Mouse (Mus musculus) heart, postnatal 0 days (tissue): Measurements from ENCODE around the gene Sel1l. TPM values are rescaled to one million over a fixed set of nuclear protein-coding genes. Genes with fewer than 3 reads are reported as not detected.
A peak's percentile ranks its signal among the peaks of the same experiment; 100 is the strongest.
"Not testable (repeated sequence)": the region's sequence is repeated elsewhere in the genome, so short reads cannot be mapped to it uniquely, and the experiment has no call there.

Experiments used
- ATAC-seq: fragments of 200-750 bp; cut with Nextera tagmentation; 2 replicates; pipeline ENCODE4 v1.8.0; 2017; ENCODE audit warnings: low read depth, moderate number of reproducible peaks, moderate library complexity; ENCODE audit not compliant: insufficient read depth
- DNase-seq: peaks from one replicate; pipeline ENCODE4 v3.0.0-alpha.2; 2016; ENCODE audit warnings: low spot score
- H3K27ac ChIP-seq: fragments of 300-500 bp; sonication (generic); 2 replicates; pipeline ENCODE4 v1.5.1; 2014; ENCODE audit warnings: low read depth, mild to moderate bottlenecking
- H3K27me3 ChIP-seq: fragments of 300-500 bp; sonication (generic); 2 replicates; pipeline ENCODE4 v1.6.1; 2014; ENCODE audit warnings: low read length, mixed read lengths; ENCODE audit not compliant: control insufficient read depth, insufficient read depth
- H3K36me3 ChIP-seq: fragments of 300-500 bp; sonication (generic); replicated peaks from 2 replicates; pipeline ENCODE4 v1.6.1; 2014; ENCODE audit warnings: low read length, mixed read lengths; ENCODE audit not compliant: control insufficient read depth, insufficient read depth
- H3K4me1 ChIP-seq: fragments of 300-500 bp; sonication (generic); 2 replicates; pipeline ENCODE4 v1.6.1; 2014; ENCODE audit warnings: antibody characterized with exemption; ENCODE audit not compliant: control insufficient read depth, insufficient read depth
- H3K4me2 ChIP-seq: fragments of 300-500 bp; sonication (generic); 2 replicates; pipeline ENCODE4 v1.6.1; 2014; ENCODE audit warnings: low read depth, mild to moderate bottlenecking, low read length, moderate library complexity
- H3K4me3 ChIP-seq: fragments of 300-500 bp; sonication (generic); 2 replicates; pipeline ENCODE4 v1.5.1; 2014; ENCODE audit warnings: low read depth, low read length
- H3K9ac ChIP-seq: fragments of 300-500 bp; sonication (generic); replicated peaks from 2 replicates; pipeline ENCODE4 v1.6.1; 2014; ENCODE audit warnings: low read depth, low read length, mixed read lengths
- H3K9me3 ChIP-seq: fragments of 300-500 bp; sonication (generic); replicated peaks from 2 replicates; pipeline ENCODE4 v1.6.1; 2016; ENCODE audit warnings: low read length; ENCODE audit not compliant: control insufficient read depth
- CTCF ChIP-seq: IDR thresholded peaks from 2 replicates; pipeline ENCODE4 v1.5.1; 2016; ENCODE audit warnings: antibody characterized with exemption, control low read depth, low read depth
- EP300 ChIP-seq: IDR thresholded peaks from 2 replicates; pipeline ENCODE4 v1.6.1; 2016; ENCODE audit warnings: antibody characterized with exemption, low read depth
- whole genome bisulfite sequencing: fragments of 180-500 bp; shearing (Covaris S2); extraction: QIAGEN DNeasy Blood & Tissue Kit; methylation state at CpG from one replicate; pipeline ENCODE4 v1.1.7; 2014; 5-methylcytosine and 5-hydroxymethylcytosine counted together
- polyA plus RNA-seq: library from polyadenylated mRNA; unstranded; fragments of >200 nt; fragmentation: Nextera tagmentation; extraction: Ambion mirVana; gene quantifications from 2 replicates; pipeline ENCODE4 v1.2.1, GENCODE M21; 2015
- total RNA-seq: library from RNA; depleted of rRNA; stranded (reverse); fragments of >200 nt; gene quantifications from 2 replicates; pipeline ENCODE4 v1.2.3, GENCODE M21; 2014; ENCODE audit warnings: low replicate concordance

The Sel1l gene
- total and polyA plus RNA-seq, 2 experiments from 2014 or later, result 39.1 to 44.2 TPM

DNA sequence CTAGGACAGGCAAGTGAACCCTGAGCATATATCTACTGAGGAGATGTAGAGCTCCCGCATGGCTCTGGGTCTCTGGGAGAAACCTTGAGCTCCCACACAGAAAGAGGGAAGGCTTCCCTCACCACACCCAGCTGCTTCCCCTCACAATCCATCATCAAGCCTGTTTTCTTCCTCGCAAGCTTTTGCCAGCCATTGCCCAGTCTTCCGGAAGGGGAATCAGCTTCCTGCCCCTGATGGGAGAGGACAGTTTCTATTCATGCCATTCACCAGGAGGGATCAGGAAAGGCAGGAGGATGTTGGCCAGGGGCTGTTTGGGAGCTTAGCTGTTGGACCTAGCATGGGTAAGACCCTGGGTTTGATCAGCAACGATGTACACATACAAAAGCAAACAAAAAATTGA, 52.2 kb downstream of the Sel1l start:
- Histone ChIP-seq H3K4me1 (peaks cover 4% of the 10 kb centered on the region; the same call in 1 of the 2 replicates), H3K4me2 (no peak overlapping the region), H3K27ac (no peak overlapping the region), H3K4me3 (no peak overlapping the region), H3K9ac (no peak overlapping the region), H3K36me3 (no peaks in the 10 kb centered on the region), H3K27me3 (no peaks in the 10 kb centered on the region), H3K9me3 (no peaks in the 10 kb centered on the region)
- DNase-seq (no peak), ATAC-seq (no peak)
- WGBS, result 73% methylated on average over 4 of the region's 4 CpGs
- no peak for TF ChIP-seq EP300
- no peak for TF ChIP-seq CTCF

DNA sequence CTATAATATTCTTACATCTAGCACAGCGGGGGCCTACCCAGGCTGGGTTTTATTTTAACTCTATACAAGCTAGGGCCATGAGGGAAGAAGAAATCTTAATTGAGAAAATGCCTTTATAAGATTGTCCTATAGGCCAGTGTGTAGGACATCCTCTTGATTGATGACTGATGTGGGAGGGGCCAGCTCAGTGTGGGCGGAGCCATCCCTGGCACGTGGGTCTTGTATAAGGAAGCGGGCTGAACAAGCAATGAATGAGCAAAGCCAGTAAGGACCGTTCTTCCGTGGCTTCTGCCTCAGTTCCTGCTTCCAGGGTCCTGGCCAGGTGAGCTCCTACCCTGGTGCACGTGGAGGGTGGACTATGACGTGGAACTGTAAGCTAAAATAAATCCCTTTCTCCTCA, 55.7 kb downstream of the Sel1l start:
- H3K4me2 ChIP-seq, result no peak overlapping the region
- WGBS, result 75% methylated on average over 8 of the region's 8 CpGs
- no peak overlapping the region for H3K4me3 ChIP-seq
- no peak for DNase-seq
- TF ChIP-seq CTCF (no peak), EP300 (no peak)
- peaks cover 5% of the 10 kb centered on the region; the same call in 1 of the 2 replicates for H3K4me1 ChIP-seq
- H3K27me3 ChIP-seq, result no peaks in the 10 kb centered on the region
- H3K27ac ChIP-seq, result no peak overlapping the region
- H3K9me3 ChIP-seq, result no peaks in the 10 kb centered on the region
- no peak for ATAC-seq
- no peaks in the 10 kb centered on the region for H3K36me3 ChIP-seq
- H3K9ac ChIP-seq, result no peak overlapping the region

DNA sequence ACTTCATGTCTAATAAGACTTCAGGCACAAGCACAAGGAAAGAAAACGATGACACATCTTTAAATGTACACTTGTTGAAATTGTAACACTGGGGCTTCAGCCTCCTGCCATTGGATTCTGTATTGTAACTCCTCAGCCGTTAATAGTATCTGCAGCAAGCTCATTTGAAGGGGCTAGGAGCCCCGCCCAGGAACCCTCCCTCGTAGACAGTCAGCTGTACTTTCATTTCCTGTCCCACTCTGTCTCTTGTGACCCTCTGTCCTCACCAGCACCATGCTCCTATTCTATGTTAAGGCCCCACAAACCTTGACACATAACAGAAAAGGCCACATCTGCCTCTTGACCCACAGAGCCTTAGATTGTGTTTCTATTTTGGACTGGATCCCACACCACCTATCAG, 57.1 kb downstream of the Sel1l start:
- Histone ChIP-seq H3K27ac (no peak overlapping the region), H3K4me2 (no peak overlapping the region), H3K9ac (no peak overlapping the region), H3K36me3 (no peaks in the 10 kb centered on the region), H3K4me3 (no peak overlapping the region), H3K9me3 (no peaks in the 10 kb centered on the region), H3K27me3 (no peaks in the 10 kb centered on the region), H3K4me1 (peaks cover 5% of the 10 kb centered on the region; the same call in 1 of the 2 replicates)
- ATAC-seq (no peak), DNase-seq (no peak)
- WGBS, result 36% methylated on average over 4 of the region's 4 CpGs
- TF ChIP-seq EP300 (no peak), CTCF (no peak)

DNA sequence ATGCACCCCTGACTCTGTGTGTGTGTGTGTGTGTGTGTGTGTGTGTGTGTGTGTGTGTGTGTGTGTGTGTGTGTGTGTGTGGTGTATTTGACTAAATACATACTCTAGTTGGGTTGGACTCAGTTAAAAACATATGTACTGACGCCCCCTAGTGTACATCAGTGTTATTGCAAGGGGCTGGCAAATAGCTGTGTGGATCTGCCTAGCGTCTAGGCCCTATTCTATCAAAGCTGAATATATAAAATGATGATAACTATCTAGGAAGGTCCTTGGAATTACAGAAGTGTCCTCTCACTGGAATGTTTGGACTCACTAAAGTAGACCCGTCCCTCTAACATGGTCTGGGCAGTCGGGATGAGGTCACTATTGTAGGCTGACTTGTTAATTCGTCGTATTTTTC, 59.2 kb downstream of the Sel1l start:
- Histone ChIP-seq H3K9me3 (no peaks in the 10 kb centered on the region), H3K4me1 (peaks cover 5% of the 10 kb centered on the region; the same call in 1 of the 2 replicates), H3K27ac (no peak overlapping the region), H3K36me3 (no peaks in the 10 kb centered on the region), H3K27me3 (0 out of 2 replicates have a peak, but pooled peaks cover 8% of the 10 kb centered on the region), H3K4me2 (no peak overlapping the region), H3K9ac (no peak overlapping the region), H3K4me3 (no peak overlapping the region)
- no peak for ATAC-seq
- WGBS, result 57% methylated on average over 6 of the region's 6 CpGs
- TF ChIP-seq CTCF (peak; percentile 77), EP300 (no peak)
- peak; percentile 22 for DNase-seq

DNA sequence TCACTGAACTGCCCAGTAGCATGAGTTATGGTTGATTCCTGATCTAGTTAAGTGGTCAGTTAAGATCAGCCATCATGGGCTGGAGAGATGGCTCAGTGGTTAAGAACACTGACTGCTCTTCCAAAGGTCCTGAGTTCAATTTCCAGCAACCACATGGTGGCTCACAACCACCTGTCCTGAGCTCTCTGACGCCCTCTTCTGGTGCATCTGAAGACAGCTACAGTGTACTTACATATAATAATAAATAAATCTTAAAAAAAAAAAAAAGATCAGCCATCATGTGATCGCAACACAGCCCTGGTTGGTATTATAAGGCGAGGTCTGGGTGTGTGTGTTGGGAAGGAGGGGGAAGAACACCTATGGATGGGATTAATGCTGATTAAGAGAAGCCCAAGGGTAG, 60.5 kb downstream of the Sel1l start:
- not testable (repeated sequence) for H3K4me1 ChIP-seq, H3K9me3 ChIP-seq, H3K27me3 ChIP-seq, H3K4me2 ChIP-seq, H3K27ac ChIP-seq, H3K36me3 ChIP-seq, DNase-seq, ATAC-seq, H3K9ac ChIP-seq, H3K4me3 ChIP-seq
- 64% methylated on average over 3 of the region's 3 CpGs for WGBS

DNA sequence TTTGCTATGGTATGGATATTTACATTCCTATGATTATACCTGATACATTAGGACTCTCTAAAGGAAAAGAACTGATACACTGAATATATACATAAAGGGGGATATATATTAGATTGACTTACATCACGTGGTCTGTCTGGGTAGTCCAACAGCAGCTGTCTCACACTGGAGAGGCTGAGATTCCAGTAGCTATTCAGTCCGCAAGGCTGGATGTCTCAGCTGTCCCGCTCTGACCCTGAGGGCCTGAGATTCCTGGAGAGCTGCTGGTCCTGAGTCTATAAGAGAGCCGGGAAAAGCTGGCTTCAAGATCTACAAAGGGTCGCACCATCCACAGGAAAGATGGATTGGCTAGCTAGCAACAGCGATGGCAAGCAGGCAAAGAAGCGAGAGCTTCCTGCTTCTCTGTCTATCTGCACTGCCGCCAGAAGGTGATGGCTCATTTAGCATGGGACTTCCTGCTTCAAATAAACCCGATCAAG, 61.0 kb downstream of the Sel1l start, which contains the start of gene Ston2:
Gene Ston2, minus strand, starts transcription at position 429 of the 479 bp plus-strand sequence.
- ATAC-seq (no peak), DNase-seq (no peak)
- Histone ChIP-seq H3K27me3 (0 out of 2 replicates have a peak, but pooled peaks cover 8% of the 10 kb centered on the region), H3K4me2 (no peak within 1 kb of the TSS), H3K9me3 (no peaks in the 10 kb centered on the region), H3K36me3 (no peaks in the 10 kb centered on the region), H3K27ac (no peak within 1 kb of the TSS), H3K9ac (no peak within 1 kb of the TSS), H3K4me1 (peaks cover 5% of the 10 kb centered on the region; the same call in 1 of the 2 replicates), H3K4me3 (no peak within 1 kb of the TSS)
- no peak for TF ChIP-seq EP300
- no peak for TF ChIP-seq CTCF
- 69% methylated on average over 9 of the region's 9 CpGs for WGBS
